Mouse (Mus musculus): ENCODE results near the gene Glra4.
A peak's percentile ranks its signal among the peaks of the same experiment; 100 is the strongest.
"Not testable (repeated sequence)": the region's sequence is repeated elsewhere in the genome, so short reads cannot be mapped to it uniquely, and the experiment has no call there.

Gene Glra4

GRCm38 (mm10) chrX:136732016-136732415 lies 47.9 kb downstream of the Glra4 start:
- no peak for DNase-seq (ENCODE audit: low read depth, low spot score)

GRCm38 (mm10) chrX:136714742-136715474 lies 65.0 kb downstream of the Glra4 start:
- not testable (repeated sequence) for DNase-seq (ENCODE audit: low read depth, low spot score)

GRCm38 (mm10) chrX:136708782-136709181 lies 71.2 kb downstream of the Glra4 start:
- DNase-seq (ENCODE audit: low read depth, low spot score) = no peak

GRCm38 (mm10) chrX:136708168-136708681 lies 71.7 kb downstream of the Glra4 start:
- DNase-seq (ENCODE audit: low read depth, low spot score) = peak; percentile 53

Measured in R1 (cell line).